Mouse (Mus musculus) heart, postnatal 25 days (tissue): ENCODE measurements around the gene Gm17949. TPM values are rescaled to one million over a fixed set of nuclear protein-coding genes. Genes with fewer than 3 reads are reported as not detected.
"Not testable (repeated sequence)": the region's sequence is repeated elsewhere in the genome, so short reads cannot be mapped to it uniquely, and the experiment has no call there.

Experiments used
- DNase-seq: peaks from one replicate; pipeline ENCODE4 v3.0.0; 2022; ENCODE audit warnings: low spot score
- intact Hi-C: fragments of 180-260 bp; cut with DNase I; formaldehyde crosslinking; loops from one replicate; pipeline ENCODE4 v1.15.1; 2025
- total RNA-seq, 2 experiments: library from RNA; stranded (reverse); gene quantifications; 2 replicates each; pipeline ENCODE4 v1.2.3; 2021

Gm17949 gene
- total RNA-seq, 2 experiments from 2014 or later: not detected

- DNase-seq: peak; percentile 100
- intact Hi-C loops: no loop called here
Measured at GRCm38 (mm10) chr17:57031661-57032420, 20.6 kb downstream of the Gm17949 start.

- DNase-seq: no peak
- intact Hi-C loops: no loop called here
Measured at GRCm38 (mm10) chr17:57032854-57033253, 21.6 kb downstream of the Gm17949 start.

- no peak for DNase-seq
- intact Hi-C loops: no loop called here
Measured at GRCm38 (mm10) chr17:57038978-57039377, 27.7 kb downstream of the Gm17949 start.

GRCm38 (mm10) chr17:57041554-57041953 lies 30.3 kb downstream of the Gm17949 start, which contains the start of gene Slc25a41:
Slc25a41 (minus strand) TSS chr17:57041654.
- no peak for DNase-seq
- intact Hi-C loops: no loop called here

GRCm38 (mm10) chr17:57047406-57047805 lies 36.1 kb downstream of the Gm17949 start:
- no peak for DNase-seq

GRCm38 (mm10) chr17:57048816-57049215 lies 37.5 kb downstream of the Gm17949 start:
- intact Hi-C loops: no loop called here
- DNase-seq: no peak

More at GRCm38 (mm10) chr17:57047406-57047805, 36.1 kb downstream of the Gm17949 start:
- intact Hi-C loops: no loop called here

GRCm38 (mm10) chr17:57051679-57052078 lies 40.4 kb downstream of the Gm17949 start:
- DNase-seq, intact Hi-C loops: not testable (repeated sequence)

GRCm38 (mm10) chr17:57056246-57056645 lies 45.0 kb downstream of the Gm17949 start:
- no peak for DNase-seq
- intact Hi-C loops: loop anchor here (5.0 kb wide), 1 partner anchor 64 kb away; the partner anchor contains the start of gene Clpp

- no peak for DNase-seq
- intact Hi-C loops: loop anchor here (2.0 to 5.0 kb wide), 2 partner anchors 67 to 228 kb away; partner anchors contain the start of genes Clpp and Rfx2
Measured at GRCm38 (mm10) chr17:57058891-57059485, 47.7 kb downstream of the Gm17949 start, which contains the start of gene Crb3. Crb3 (plus strand) TSS chr17:57059105.

- DNase-seq: peak; percentile 42
- intact Hi-C loops: loop anchor here (2.0 to 5.0 kb wide), 2 partner anchors 67 to 229 kb away; partner anchors contain the start of genes Clpp and Rfx2
Measured at GRCm38 (mm10) chr17:57059486-57059977, 48.3 kb downstream of the Gm17949 start, which contains the start of gene Slc25a23. Slc25a23 (minus strand) TSS chr17:57059863.

GRCm38 (mm10) chr17:57060231-57060801 lies 49.0 kb downstream of the Gm17949 start:
- intact Hi-C loops: loop anchor here (2.0 to 10.0 kb wide), 2 partner anchors 106 to 274 kb away; no protein-coding TSS in a partner anchor

GRCm38 (mm10) chr17:57061069-57061468 lies 49.8 kb downstream of the Gm17949 start:
- no peak for DNase-seq
- intact Hi-C loops: loop anchor here (2.0 to 10.0 kb wide), 2 partner anchors 106 to 274 kb away; no protein-coding TSS in a partner anchor

More at GRCm38 (mm10) chr17:57060231-57060801, 49.0 kb downstream of the Gm17949 start:
- peak; percentile 92 for DNase-seq

- DNase-seq: no peak
- intact Hi-C loops: loop anchor here (10.0 kb wide), 1 partner anchor 273 kb away; no protein-coding TSS in a partner anchor
Measured at GRCm38 (mm10) chr17:57062011-57062521, 50.8 kb downstream of the Gm17949 start.

GRCm38 (mm10) chr17:57062548-57062947 lies 51.3 kb downstream of the Gm17949 start:
- intact Hi-C loops: loop anchor here (10.0 kb wide), 1 partner anchor 272 kb away; no protein-coding TSS in a partner anchor
- DNase-seq: no peak

GRCm38 (mm10) chr17:57063031-57063430 lies 51.8 kb downstream of the Gm17949 start:
- DNase-seq: no peak

GRCm38 (mm10) chr17:57066908-57067307 lies 55.6 kb downstream of the Gm17949 start:
- DNase-seq: no peak
- intact Hi-C loops: loop anchor here (10.0 kb wide), 1 partner anchor 268 kb away; no protein-coding TSS in a partner anchor

More at GRCm38 (mm10) chr17:57063031-57063430, 51.8 kb downstream of the Gm17949 start:
- intact Hi-C loops: loop anchor here (10.0 kb wide), 1 partner anchor 272 kb away; no protein-coding TSS in a partner anchor

- intact Hi-C loops: no loop called here
- no peak for DNase-seq
Measured at GRCm38 (mm10) chr17:57070272-57070671, 59.0 kb downstream of the Gm17949 start.

- intact Hi-C loops: no loop called here
- no peak for DNase-seq
Measured at GRCm38 (mm10) chr17:57070699-57071098, 59.4 kb downstream of the Gm17949 start.
